Mouse (Mus musculus): ENCODE measurements around the gene Sh3bgrl. TPM values are rescaled to one million over a fixed set of nuclear protein-coding genes. Genes with fewer than 3 reads are reported as not detected.

The Sh3bgrl gene
- polyA plus RNA-seq, 1 experiment from 2014 or later: 131 TPM

DNA sequence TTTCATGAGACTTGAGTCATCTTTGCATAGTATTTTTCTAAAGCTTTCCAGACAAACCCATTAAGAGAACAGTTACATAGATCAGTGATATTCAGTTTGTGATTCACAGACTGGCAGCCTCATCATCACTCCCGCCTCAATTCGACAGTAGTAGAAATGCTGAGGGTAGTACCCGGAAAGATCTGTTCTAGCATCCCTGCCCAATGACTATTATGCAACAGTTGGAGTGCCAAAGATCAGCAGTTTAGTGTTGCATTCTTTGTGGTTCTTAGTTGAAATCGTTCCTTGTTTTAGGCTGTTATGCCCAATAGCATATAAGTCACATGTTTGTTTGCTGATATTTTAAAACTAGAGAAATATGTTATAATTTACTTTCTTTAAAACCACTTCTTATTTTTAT, 94.4 kb downstream of the Sh3bgrl start:
- H3K9me3 ChIP-seq (replicated peaks): no peaks in the 10 kb centered on the region
- WGBS: 93% methylated on average over 4 of the region's 4 CpGs
- no peak overlapping the region for H3K4me3 ChIP-seq (replicated peaks)
- no peak for ATAC-seq (replicated peaks; ENCODE audit: low FRiP score)
- H3K36me3 ChIP-seq: no peaks in the 10 kb centered on the region
- no peak overlapping the region for H3K27ac ChIP-seq
- H3K4me2 ChIP-seq: no peak overlapping the region
- H3K27me3 ChIP-seq: no peaks in the 10 kb centered on the region
- no peaks in the 10 kb centered on the region for H3K4me1 ChIP-seq
- H3K9ac ChIP-seq: no peak overlapping the region

DNA sequence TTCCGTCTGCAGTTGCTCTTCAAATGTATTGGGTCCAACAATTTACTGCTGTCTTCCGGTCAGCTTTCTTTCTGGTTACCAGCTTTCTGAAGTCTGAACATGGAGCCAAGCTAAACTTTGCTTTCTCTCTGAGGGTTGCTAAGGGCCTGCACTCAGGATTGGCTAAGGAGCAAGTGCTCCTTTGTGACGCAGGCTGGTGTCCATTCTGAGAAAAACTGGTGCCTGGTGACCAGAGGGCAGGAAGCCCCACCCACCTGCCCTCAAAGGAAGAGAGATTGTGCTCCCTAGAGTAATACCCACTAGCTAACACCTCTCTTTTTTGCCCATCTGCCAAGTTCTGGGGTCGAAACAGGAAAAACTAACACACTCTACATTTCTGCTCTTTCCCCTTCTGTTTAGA, 95.8 kb downstream of the Sh3bgrl start:
- Histone ChIP-seq H3K27me3 (no peaks in the 10 kb centered on the region), H3K27ac (0 out of 2 replicates have a peak overlapping the region, but pooled peaks have one; percentile 27), H3K9me3 (replicated peaks) (no peaks in the 10 kb centered on the region), H3K4me3 (replicated peaks) (no peak overlapping the region), H3K4me1 (no peaks in the 10 kb centered on the region), H3K4me2 (no peak overlapping the region), H3K36me3 (no peaks in the 10 kb centered on the region), H3K9ac (no peak overlapping the region)
- WGBS: 45% methylated on average over 4 of the region's 4 CpGs
- peak; percentile 73; the same call in 1 of the 2 replicates for ATAC-seq (replicated peaks; ENCODE audit: low FRiP score)

DNA sequence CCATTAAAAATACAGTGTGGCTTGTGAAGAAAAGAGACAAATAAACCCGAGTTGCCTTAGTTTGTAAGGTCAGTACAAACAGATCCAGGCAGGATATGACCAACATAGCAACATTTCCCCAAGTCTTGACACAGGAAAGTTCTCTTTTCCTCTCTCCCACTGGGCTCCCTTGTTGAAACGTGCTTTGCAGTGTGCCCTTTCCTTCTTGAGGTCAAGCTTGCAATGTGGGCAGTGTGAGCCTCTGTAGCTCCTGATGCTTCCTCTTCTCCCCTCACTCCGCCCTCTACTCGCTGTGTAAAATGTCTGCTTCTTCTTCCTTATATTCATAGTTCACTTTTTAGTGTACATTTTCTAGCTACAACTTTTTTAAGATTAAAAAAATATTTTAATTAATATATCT, 96.3 kb downstream of the Sh3bgrl start:
- Histone ChIP-seq H3K36me3 (no peaks in the 10 kb centered on the region), H3K9ac (no peak overlapping the region), H3K4me2 (no peak overlapping the region), H3K27ac (0 out of 2 replicates have a peak overlapping the region, but pooled peaks have one; percentile 27), H3K27me3 (no peaks in the 10 kb centered on the region), H3K9me3 (replicated peaks) (no peaks in the 10 kb centered on the region), H3K4me3 (replicated peaks) (no peak overlapping the region), H3K4me1 (no peaks in the 10 kb centered on the region)
- WGBS: 51% methylated on average over 4 of the region's 4 CpGs
- ATAC-seq (replicated peaks; ENCODE audit: low FRiP score): 0 out of 2 replicates have a peak, but pooled peaks have one; percentile 46

DNA sequence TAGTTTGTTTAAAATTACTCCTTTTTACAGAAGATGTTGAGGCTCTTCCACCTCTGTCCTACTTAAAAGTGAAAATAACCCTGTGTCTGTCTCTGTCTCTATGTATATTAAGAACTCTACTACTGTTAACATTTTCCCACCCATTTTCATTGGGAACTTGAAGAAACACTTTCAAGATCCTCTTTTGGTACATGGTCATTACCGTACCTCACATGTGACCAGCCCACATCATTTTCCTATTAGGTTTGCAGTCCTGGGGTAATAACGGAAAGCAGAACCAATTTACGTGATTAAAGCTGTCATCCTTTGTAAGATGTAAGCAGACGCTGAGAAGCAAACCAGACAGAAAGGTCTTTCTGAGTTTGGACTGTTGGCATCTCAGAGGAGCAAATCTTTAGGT, 101.3 kb downstream of the Sh3bgrl start, which contains the start of gene Gm6377:
Gm6377 (plus strand) TSS at position 289 of the 400 bp plus-strand sequence.
- WGBS: 87% methylated on average over 4 of the region's 4 CpGs
- no peak within 1 kb of the TSS for H3K27ac ChIP-seq
- H3K4me1 ChIP-seq: no peaks in the 10 kb centered on the region
- no peak within 1 kb of the TSS for H3K4me2 ChIP-seq
- no peaks in the 10 kb centered on the region for H3K36me3 ChIP-seq
- H3K9me3 ChIP-seq (replicated peaks): no peaks in the 10 kb centered on the region
- ATAC-seq (replicated peaks; ENCODE audit: low FRiP score): no peak
- H3K4me3 ChIP-seq (replicated peaks): no peak within 1 kb of the TSS
- no peaks in the 10 kb centered on the region for H3K27me3 ChIP-seq
- H3K9ac ChIP-seq: no peak within 1 kb of the TSS

DNA sequence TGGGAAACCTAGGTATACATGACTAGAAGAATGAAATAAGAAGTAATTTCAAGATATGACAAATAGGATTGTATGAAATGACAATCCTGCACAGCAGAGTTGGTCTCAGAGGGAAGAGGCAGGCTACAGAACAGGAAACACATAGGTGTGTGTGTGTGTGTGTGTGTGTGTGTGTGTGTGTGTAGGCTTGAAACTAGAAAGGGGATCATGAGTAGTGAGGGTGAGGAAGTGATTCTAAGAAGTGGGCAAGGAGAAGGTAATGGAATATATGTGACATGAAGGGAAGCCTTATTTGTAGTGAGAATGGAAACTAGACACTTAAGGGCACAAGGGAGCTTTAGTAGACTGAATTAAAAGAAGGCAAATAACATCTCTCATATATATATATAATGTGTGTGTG, 112.7 kb downstream of the Sh3bgrl start:
- Histone ChIP-seq H3K9ac (no peak overlapping the region), H3K27ac (no peak overlapping the region), H3K27me3 (no peaks in the 10 kb centered on the region), H3K36me3 (no peaks in the 10 kb centered on the region), H3K4me2 (no peak overlapping the region), H3K9me3 (replicated peaks) (no peaks in the 10 kb centered on the region), H3K4me1 (no peaks in the 10 kb centered on the region), H3K4me3 (replicated peaks) (no peak overlapping the region)
- ATAC-seq (replicated peaks; ENCODE audit: low FRiP score): no peak

DNA sequence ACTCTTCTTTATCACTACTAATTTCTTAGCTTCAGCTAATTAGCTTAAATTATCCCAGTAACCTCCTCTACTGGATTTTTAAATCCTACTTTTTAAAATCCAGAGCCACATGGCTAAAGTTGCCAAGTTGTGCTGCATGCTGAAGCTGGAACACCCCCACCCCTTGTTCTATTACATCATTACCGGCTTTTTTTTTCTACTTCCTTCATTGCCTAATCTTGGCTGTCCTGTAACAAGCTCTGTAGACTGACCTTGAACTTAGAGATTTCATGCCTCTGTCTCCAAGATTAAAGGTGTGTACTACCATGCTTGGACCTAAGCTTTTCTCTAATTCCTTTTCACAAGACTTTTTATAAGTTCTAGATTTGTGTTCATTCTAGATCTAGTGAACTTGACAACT, 133.6 kb downstream of the Sh3bgrl start:
- H3K36me3 ChIP-seq: no peaks in the 10 kb centered on the region
- H3K27ac ChIP-seq: no peak overlapping the region
- no peaks in the 10 kb centered on the region for H3K27me3 ChIP-seq
- no peak overlapping the region for H3K4me3 ChIP-seq (replicated peaks)
- ATAC-seq (replicated peaks; ENCODE audit: low FRiP score): no peak
- no peaks in the 10 kb centered on the region for H3K4me1 ChIP-seq
- no peak overlapping the region for H3K9ac ChIP-seq
- H3K4me2 ChIP-seq: no peak overlapping the region
- no peaks in the 10 kb centered on the region for H3K9me3 ChIP-seq (replicated peaks)
- 91% methylated on average over 1 of the region's 1 CpGs for WGBS

DNA sequence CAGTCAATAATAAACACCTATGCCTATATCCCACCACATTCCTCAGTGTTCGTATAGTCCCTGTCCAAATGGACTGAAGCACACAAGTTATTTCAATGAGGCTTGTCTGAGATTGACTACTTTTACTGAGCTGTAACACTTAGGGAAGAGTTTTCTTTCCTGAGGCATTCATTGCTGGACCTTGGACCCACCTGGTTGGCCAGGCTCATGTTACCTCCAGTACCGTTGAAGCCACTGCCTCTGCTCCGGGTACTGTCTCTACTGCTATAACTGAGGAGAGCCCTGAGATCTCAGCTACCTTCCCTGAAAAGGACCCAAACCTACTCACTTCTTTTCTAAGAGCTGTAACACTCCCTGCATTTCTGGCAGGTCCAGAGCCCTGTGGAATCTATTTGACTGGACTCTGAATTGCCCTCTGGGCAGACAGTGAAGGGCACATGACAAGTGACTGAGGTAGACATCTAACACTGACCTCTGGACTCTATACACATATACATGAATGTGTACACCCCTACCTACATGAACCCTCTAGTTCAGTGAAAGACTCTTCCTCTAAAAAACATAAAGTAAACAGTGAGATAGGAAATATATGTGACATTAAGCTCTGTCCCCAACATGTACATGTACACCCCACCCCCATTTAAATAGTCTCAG, 140.3 kb downstream of the Sh3bgrl start:
- no peak overlapping the region for H3K4me2 ChIP-seq
- H3K27me3 ChIP-seq: no peaks in the 10 kb centered on the region
- no peaks in the 10 kb centered on the region for H3K36me3 ChIP-seq
- ATAC-seq (replicated peaks; ENCODE audit: low FRiP score): no peak
- 79% methylated on average over 3 of the region's 3 CpGs for WGBS
- no peak overlapping the region for H3K27ac ChIP-seq
- no peaks in the 10 kb centered on the region for H3K4me1 ChIP-seq
- no peaks in the 10 kb centered on the region for H3K9me3 ChIP-seq (replicated peaks)
- H3K9ac ChIP-seq: no peak overlapping the region
- H3K4me3 ChIP-seq (replicated peaks): no peak overlapping the region

DNA sequence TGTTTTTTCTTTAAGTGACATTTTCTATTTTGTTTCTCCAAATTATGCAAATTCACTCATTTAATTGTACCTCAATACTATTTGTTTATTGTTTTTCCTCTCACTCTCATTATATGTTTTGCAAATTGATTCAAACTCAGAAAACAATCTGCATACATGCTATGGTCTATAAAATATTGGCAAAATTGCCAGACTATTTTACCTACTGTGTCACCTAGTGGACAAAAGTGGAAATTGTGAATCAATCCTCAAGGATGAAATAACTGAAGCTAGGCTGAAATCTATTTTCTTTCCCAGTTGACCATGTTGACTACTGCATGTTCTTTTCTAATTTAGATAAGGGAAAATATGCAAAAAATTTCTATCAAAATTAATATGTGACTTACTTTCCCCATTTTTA, 143.0 kb downstream of the Sh3bgrl start:
- H3K4me3 ChIP-seq (replicated peaks): no peak overlapping the region
- ATAC-seq (replicated peaks; ENCODE audit: low FRiP score): no peak
- H3K4me2 ChIP-seq: no peak overlapping the region
- H3K27me3 ChIP-seq: no peaks in the 10 kb centered on the region
- no peaks in the 10 kb centered on the region for H3K4me1 ChIP-seq
- H3K9ac ChIP-seq: no peak overlapping the region
- H3K27ac ChIP-seq: no peak overlapping the region
- no peaks in the 10 kb centered on the region for H3K9me3 ChIP-seq (replicated peaks)
- no peaks in the 10 kb centered on the region for H3K36me3 ChIP-seq

Other genes with a start within 250 kb of the Sh3bgrl start
- gene Hmgn5, start 82.0 kb upstream of the Sh3bgrl start, polyA plus RNA-seq (2015; fragmentation: Nextera tagmentation; extraction: Ambion mirVana): 27.0 and 27.5 TPM in 2 replicates
- 0.08 and 0.14 TPM in 2 replicates for gene Gm6377, start 101.4 kb downstream of the Sh3bgrl start, polyA plus RNA-seq (2015; fragmentation: Nextera tagmentation; extraction: Ambion mirVana)

Data from kidney, embryonic 15.5 days (tissue).